Comparison of ENCODE assay signal across 10 mouse cellular contexts in genomic region chr4:95083191-95083729, GRCm38 (mm10). TPM values are rescaled to one million over a fixed set of nuclear protein-coding genes. Genes with fewer than 3 reads are reported as not detected.
DNase-seq lines count a peak whose midpoint lies in the region; ATAC-seq lines count a peak whose summit lies in the region.
"Had no signal": no experiment of that assay in that cellular context is flagged by ENCODE, and none has a peak within 500 bp of the region (broad histone marks: within the 10 kb centered on the region; RNA-seq: fewer than 3 reads in every experiment).

No protein-coding gene starts in this region.

- no peaks in the 10 kb centered on the region for H3K27me3 ChIP-seq in heart, embryonic 16.5 days (ENCODE audit: control insufficient read depth, insufficient read depth, low read length)
- no peaks in the 10 kb centered on the region for H3K27me3 ChIP-seq in lung, embryonic 15.5 days
- H3K27me3 ChIP-seq in forebrain, embryonic 16.5 days (replicated peaks; ENCODE audit: control insufficient read depth, insufficient read depth, low read length) = no peaks in the 10 kb centered on the region
- H3K27me3 ChIP-seq: CH12.LX had no signal

- no peak for DNase-seq in heart, postnatal 4 days
- no peak for DNase-seq in lung, postnatal 36 days
- peak; percentile 54 for DNase-seq in retina, postnatal 1 day
- no peak for DNase-seq in c-Kit-positive CD71-positive TER-119-positive erythroid progenitor cells, embryonic 14.5 days (ENCODE audit: low spot score)
- DNase-seq: thymus, postnatal 4 days had no signal

- WGBS in heart, embryonic 16.5 days = 80% methylated on average over 5 of the region's 5 CpGs
- 58% methylated on average over 5 of the region's 5 CpGs for WGBS in lung, embryonic 15.5 days
- 17% methylated on average over 5 of the region's 5 CpGs for WGBS in forebrain, embryonic 16.5 days

- H3K4me2 ChIP-seq in heart, embryonic 16.5 days (ENCODE audit: low read depth, low read length) = no peak overlapping the region
- no peak overlapping the region for H3K4me2 ChIP-seq in lung, embryonic 15.5 days
- no peak overlapping the region for H3K4me2 ChIP-seq in forebrain, embryonic 16.5 days (ENCODE audit: low read length)

- H3K4me1 ChIP-seq in heart, embryonic 16.5 days (ENCODE audit: control insufficient read depth, insufficient read depth, low read length) = peaks cover 21% of the 10 kb centered on the region
- peaks cover 45% of the 10 kb centered on the region for H3K4me1 ChIP-seq in lung, embryonic 15.5 days
- peaks cover 20% of the 10 kb centered on the region for H3K4me1 ChIP-seq in forebrain, embryonic 16.5 days (replicated peaks; ENCODE audit: control insufficient read depth, insufficient read depth, low read length)

- H3K9me3 ChIP-seq in heart, embryonic 16.5 days (replicated peaks; ENCODE audit: control insufficient read depth, low read length) = no peaks in the 10 kb centered on the region
- H3K9me3 ChIP-seq in lung, embryonic 15.5 days = no peaks in the 10 kb centered on the region
- H3K9me3 ChIP-seq in forebrain, embryonic 16.5 days (ENCODE audit: control insufficient read depth, low read length) = no peaks in the 10 kb centered on the region

- no peak for ATAC-seq in heart, embryonic 16.5 days (replicated peaks; ENCODE audit: extremely low read depth, insufficient read depth, low FRiP score)
- ATAC-seq in lung, embryonic 15.5 days (ENCODE audit: borderline replicate concordance, extremely low read depth, low FRiP score, low TSS enrichment) = no peak
- ATAC-seq in forebrain, embryonic 16.5 days = peak; percentile 24; the same call in 1 of the 2 replicates
- ATAC-seq in megakaryocyte, adult 5-6 weeks (ENCODE audit: poor library complexity, severe bottlenecking) = no peak

- H3K4me3 ChIP-seq in heart, embryonic 16.5 days (ENCODE audit: low read length) = no peak overlapping the region
- H3K4me3 ChIP-seq in lung, embryonic 15.5 days = no peak overlapping the region
- no peak overlapping the region for H3K4me3 ChIP-seq in forebrain, embryonic 16.5 days (replicated peaks; ENCODE audit: low read length)

- H3K27ac ChIP-seq in heart, embryonic 16.5 days (ENCODE audit: low read length) = peak overlapping the region; percentile 64
- peak overlapping the region; percentile 74 for H3K27ac ChIP-seq in lung, embryonic 15.5 days
- 0 out of 2 replicates have a peak overlapping the region, but pooled peaks have one; percentile 39 for H3K27ac ChIP-seq in forebrain, embryonic 16.5 days (ENCODE audit: low read length)

- H3K36me3 ChIP-seq in heart, embryonic 16.5 days (ENCODE audit: control insufficient read depth, insufficient read depth) = no peaks in the 10 kb centered on the region
- no peaks in the 10 kb centered on the region for H3K36me3 ChIP-seq in lung, embryonic 15.5 days
- no peaks in the 10 kb centered on the region for H3K36me3 ChIP-seq in forebrain, embryonic 16.5 days (ENCODE audit: control insufficient read depth, insufficient read depth)

- no peak overlapping the region for H3K9ac ChIP-seq in heart, embryonic 16.5 days (ENCODE audit: low read length)
- no peak overlapping the region for H3K9ac ChIP-seq in lung, embryonic 15.5 days
- H3K9ac ChIP-seq in forebrain, embryonic 16.5 days (replicated peaks; ENCODE audit: low read depth, low read length) = no peak overlapping the region

RNA-seq across cellular contexts. Expression of gene Jun, which starts 31.2 kb away (rescaled TPM):
- 72.0 and 81.5 TPM in 2 replicates for polyA plus RNA-seq in heart, embryonic 16.5 days (2015; fragmentation: Nextera tagmentation; extraction: Ambion mirVana)
- total RNA-seq in heart, postnatal 4 days (2021) = 10 to 100 TPM; 61.6 to 69.6 TPM
- polyA plus RNA-seq in lung, embryonic 15.5 days (2015; fragmentation: Nextera tagmentation; extraction: Ambion mirVana) = 123 and 124 TPM in 2 replicates
- polyA plus RNA-seq in forebrain, embryonic 16.5 days (2015; fragmentation: Nextera tagmentation; extraction: Ambion mirVana) = 72.2 and 80.1 TPM in 2 replicates
- total RNA-seq in megakaryocyte, adult 5-6 weeks (2015) = 88.4 and 91.5 TPM in 2 replicates
- total RNA-seq in megakaryocyte, adult 5-6 weeks (2017) = 141 and 162 TPM in 2 replicates
